Comparison of ENCODE assay signal across 9 mouse cellular contexts in the genomic region with DNA sequence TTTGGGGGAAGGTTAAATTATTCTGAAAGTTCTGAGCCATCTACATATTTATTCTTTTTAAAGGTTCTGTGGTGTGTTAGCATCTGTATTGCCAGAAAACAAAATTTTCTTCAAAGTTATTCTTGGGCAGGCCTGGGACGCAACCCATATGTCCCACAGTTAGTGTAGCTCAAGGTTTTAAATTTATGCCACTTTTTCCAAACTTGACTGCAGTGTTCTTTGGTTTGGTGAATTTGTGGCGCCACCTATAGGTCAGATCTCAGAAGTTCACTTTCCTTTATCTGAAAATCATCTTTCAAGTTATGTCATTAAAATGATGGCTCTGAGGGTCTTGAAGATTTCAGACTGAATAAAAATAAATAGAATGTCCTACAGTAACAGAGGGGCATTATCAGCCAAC.
DNase-seq lines count a peak whose midpoint lies in the region; ATAC-seq and TF ChIP-seq lines count a peak whose summit lies in the region.
"Had no signal": no experiment of that assay in that cellular context is flagged by ENCODE, and none has a peak within 500 bp of the region (broad histone marks: within the 10 kb centered on the region; RNA-seq: fewer than 3 reads in every experiment).

No protein-coding gene starts in this region.

- no peak overlapping the region for H3K9ac ChIP-seq in kidney, embryonic 15.5 days
- H3K9ac ChIP-seq in forebrain, postnatal 0 days = no peak overlapping the region
- no peak overlapping the region for H3K9ac ChIP-seq in limb, embryonic 14.5 days (ENCODE audit: low read depth, low read length, severe bottlenecking)

- H3K27ac ChIP-seq in kidney, embryonic 15.5 days = no peak overlapping the region
- H3K27ac ChIP-seq in forebrain, postnatal 0 days (ENCODE audit: low read depth, low read length) = 0 out of 2 replicates have a peak overlapping the region, but pooled peaks have one; percentile 76
- no peak overlapping the region for H3K27ac ChIP-seq in limb, embryonic 14.5 days (replicated peaks; ENCODE audit: low read depth, low read length)
- H3K27ac ChIP-seq in midbrain, embryonic 10.5 days (replicated peaks) = no peak overlapping the region

- no peak overlapping the region for H3K4me2 ChIP-seq in kidney, embryonic 15.5 days
- H3K4me2 ChIP-seq in forebrain, postnatal 0 days (ENCODE audit: low read depth) = no peak overlapping the region
- no peak overlapping the region for H3K4me2 ChIP-seq in limb, embryonic 14.5 days (replicated peaks; ENCODE audit: low read depth, low read length, severe bottlenecking)

- no peak for ATAC-seq in kidney, embryonic 15.5 days (replicated peaks; ENCODE audit: low FRiP score)
- peak; percentile 75 for ATAC-seq in forebrain, postnatal 0 days
- ATAC-seq in limb, embryonic 14.5 days (ENCODE audit: low FRiP score, low read depth) = no peak

- H3K4me3 ChIP-seq in kidney, embryonic 15.5 days (replicated peaks) = no peak overlapping the region
- no peak overlapping the region for H3K4me3 ChIP-seq in forebrain, postnatal 0 days (ENCODE audit: low read depth, low read length)
- H3K4me3 ChIP-seq in limb, embryonic 14.5 days (replicated peaks; ENCODE audit: low read length) = no peak overlapping the region
- H3K4me3 ChIP-seq in midbrain, embryonic 10.5 days = no peak overlapping the region
- H3K4me3 ChIP-seq: erythroblast, embryonic 14.5 days had no signal

- DNase-seq in kidney, adult 9 months = peak; percentile 27
- peak; percentile 12 for DNase-seq in ES-CJ7 (ENCODE audit: low read depth, low spot score)
- peak; percentile 36 for DNase-seq in adrenal gland, postnatal 10 days
- peak; percentile 86 for DNase-seq in forebrain, postnatal 0 days
- DNase-seq in limb, embryonic 14.5 days (ENCODE audit: low spot score) = peak; percentile 73
- peak; percentile 0 for DNase-seq in skeletal muscle tissue, adult 2 months (ENCODE audit: low read depth, low spot score)
- DNase-seq in midbrain, embryonic 10.5 days (ENCODE audit: low spot score) = no peak

- WGBS in kidney, embryonic 15.5 days = 8% methylated on average over 2 of the region's 2 CpGs
- WGBS in forebrain, postnatal 0 days = 7% methylated on average over 2 of the region's 2 CpGs
- 6% methylated on average over 2 of the region's 2 CpGs for WGBS in limb, embryonic 14.5 days
- WGBS in midbrain, embryonic 10.5 days = 21% methylated on average over 2 of the region's 2 CpGs

- no peak for TF ChIP-seq POLR2A in limb, embryonic 14.5 days (IDR thresholded peaks at IDR 0.05; ENCODE audit: borderline replicate concordance, extremely low read depth, insufficient read depth, insufficient read length)

- H3K9me3 ChIP-seq in kidney, embryonic 15.5 days (replicated peaks) = no peaks in the 10 kb centered on the region
- no peaks in the 10 kb centered on the region for H3K9me3 ChIP-seq in forebrain, postnatal 0 days (ENCODE audit: low read length)
- no peaks in the 10 kb centered on the region for H3K9me3 ChIP-seq in limb, embryonic 14.5 days (ENCODE audit: control insufficient read depth, low read length)
- H3K9me3 ChIP-seq in midbrain, embryonic 10.5 days (replicated peaks) = no peaks in the 10 kb centered on the region

- H3K36me3 ChIP-seq in kidney, embryonic 15.5 days = no peaks in the 10 kb centered on the region
- no peaks in the 10 kb centered on the region for H3K36me3 ChIP-seq in forebrain, postnatal 0 days (ENCODE audit: insufficient read depth)
- no peaks in the 10 kb centered on the region for H3K36me3 ChIP-seq in limb, embryonic 14.5 days (ENCODE audit: control insufficient read depth, insufficient read depth, low read length)
- H3K36me3 ChIP-seq in midbrain, embryonic 10.5 days = no peaks in the 10 kb centered on the region

- H3K4me1 ChIP-seq in kidney, embryonic 15.5 days = no peaks in the 10 kb centered on the region
- peaks cover 9% of the 10 kb centered on the region; the same call in 1 of the 2 replicates for H3K4me1 ChIP-seq in forebrain, postnatal 0 days (ENCODE audit: insufficient read depth)
- H3K4me1 ChIP-seq in limb, embryonic 14.5 days (ENCODE audit: control insufficient read depth, insufficient read depth, low read length) = no peaks in the 10 kb centered on the region
- H3K4me1 ChIP-seq in midbrain, embryonic 10.5 days = no peaks in the 10 kb centered on the region

- TF ChIP-seq CTCF in forebrain, postnatal 0 days (IDR thresholded peaks at IDR 0.05; ENCODE audit: low read depth) = peak; percentile 82

- H3K27me3 ChIP-seq in kidney, embryonic 15.5 days = no peaks in the 10 kb centered on the region
- H3K27me3 ChIP-seq in forebrain, postnatal 0 days (ENCODE audit: insufficient read depth, low read length) = no peaks in the 10 kb centered on the region
- no peaks in the 10 kb centered on the region for H3K27me3 ChIP-seq in limb, embryonic 14.5 days (ENCODE audit: control insufficient read depth, insufficient read depth, low read length)
- no peaks in the 10 kb centered on the region for H3K27me3 ChIP-seq in midbrain, embryonic 10.5 days (ENCODE audit: low read depth, poor library complexity, severe bottlenecking)
